Mouse (Mus musculus): ENCODE data around the gene Phlpp2.
A peak's percentile ranks its signal among the peaks of the same experiment; 100 is the strongest.

Gene Phlpp2

DNA sequence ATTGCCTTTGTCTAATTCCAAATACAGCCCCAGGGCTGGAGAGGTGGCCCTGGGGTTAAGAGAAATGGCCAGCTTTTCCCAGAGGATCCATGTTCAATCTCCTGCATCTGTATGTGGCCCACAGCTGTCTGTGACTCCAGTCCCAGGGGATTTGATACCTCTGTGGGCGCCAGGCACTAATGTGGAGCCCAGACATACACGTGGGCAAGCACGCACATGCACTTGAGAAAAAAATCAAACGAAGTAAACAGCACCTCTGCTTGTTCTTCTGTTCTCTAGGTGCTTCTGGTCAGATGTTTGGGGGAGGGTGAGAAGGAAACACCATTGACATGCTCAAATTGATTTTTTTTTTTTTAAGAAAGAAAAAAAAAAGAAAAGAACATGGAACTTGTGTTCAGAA is 95.8 kb downstream of the Phlpp2 start:
- DNase-seq, result no peak

GRCm38 (mm10) chr8:109968837-109969236 is 100.5 kb downstream of the Phlpp2 start:
- DNase-seq, result no peak

GRCm38 (mm10) chr8:109970323-109970722 is 102.0 kb downstream of the Phlpp2 start:
- peak; percentile 60 for DNase-seq

DNA sequence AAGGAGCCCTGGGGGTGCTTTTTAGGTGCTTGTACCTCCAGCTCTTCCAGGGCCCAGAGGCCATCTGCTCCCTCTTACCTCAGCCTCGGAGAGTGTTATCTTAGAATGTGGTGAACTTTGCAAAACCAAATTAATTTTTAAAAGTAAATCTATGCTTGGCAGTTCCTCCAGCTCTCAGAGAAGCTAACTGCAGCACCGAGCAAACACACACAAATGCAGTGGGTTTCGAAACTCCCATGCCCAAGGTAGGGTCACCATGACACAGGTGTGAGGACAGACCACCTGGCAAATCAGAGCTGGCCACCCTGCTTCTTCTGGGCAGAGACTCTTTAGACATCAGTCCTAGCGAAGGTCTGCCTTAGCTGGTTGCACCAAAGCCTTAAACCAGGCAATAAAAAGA is 104.6 kb downstream of the Phlpp2 start:
- DNase-seq, result no peak

DNA sequence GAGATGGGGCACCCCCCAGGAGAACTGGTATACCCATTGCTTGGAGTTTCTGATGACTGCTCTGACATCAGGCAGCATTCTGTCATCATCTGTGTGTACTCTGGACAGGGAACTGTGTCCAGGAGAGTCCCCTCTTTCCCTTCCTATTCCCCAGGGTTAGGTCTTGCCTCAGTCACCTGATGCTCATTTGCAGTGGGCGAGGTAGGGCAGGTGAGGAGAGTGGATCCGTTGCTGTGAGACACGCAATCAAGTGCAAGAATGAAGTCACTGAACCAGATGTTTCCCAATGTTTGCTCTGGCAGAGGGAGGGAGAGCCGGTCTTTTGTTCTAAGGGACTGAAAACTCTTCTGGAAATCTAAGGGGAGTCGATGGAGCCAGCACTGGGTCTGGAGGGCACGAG is 111.0 kb downstream of the Phlpp2 start:
- no peak for DNase-seq

GRCm38 (mm10) chr8:109982386-109983105 is 114.2 kb downstream of the Phlpp2 start:
- no peak for DNase-seq

GRCm38 (mm10) chr8:109983944-109984343 is 115.6 kb downstream of the Phlpp2 start:
- no peak for DNase-seq

DNA sequence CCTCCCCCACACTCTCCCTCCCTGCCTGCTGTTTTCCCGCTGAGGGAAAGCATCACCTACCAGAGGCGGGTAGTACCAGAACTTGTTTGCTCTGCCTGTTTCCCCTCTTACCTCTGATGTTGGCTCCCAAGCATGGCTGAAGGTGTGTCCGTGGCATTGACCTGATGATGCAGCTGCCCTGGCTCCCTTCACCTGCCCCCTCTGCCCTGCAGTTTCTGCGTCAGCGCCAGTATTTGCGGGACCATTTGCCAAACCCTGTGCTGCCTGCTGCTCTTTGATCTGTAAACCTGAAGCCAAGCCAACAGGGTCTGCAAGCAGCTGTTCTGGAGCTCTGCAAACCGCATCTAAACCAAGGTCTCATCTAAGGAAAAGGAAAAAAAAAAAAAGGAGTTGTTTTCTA is 118.0 kb downstream of the Phlpp2 start:
- DNase-seq, result no peak

GRCm38 (mm10) chr8:109987776-109988175 is 119.4 kb downstream of the Phlpp2 start:
- no peak for DNase-seq

- DNase-seq, result no peak
Observed at GRCm38 (mm10) chr8:109989151-109989550, 120.8 kb downstream of the Phlpp2 start.

DNA sequence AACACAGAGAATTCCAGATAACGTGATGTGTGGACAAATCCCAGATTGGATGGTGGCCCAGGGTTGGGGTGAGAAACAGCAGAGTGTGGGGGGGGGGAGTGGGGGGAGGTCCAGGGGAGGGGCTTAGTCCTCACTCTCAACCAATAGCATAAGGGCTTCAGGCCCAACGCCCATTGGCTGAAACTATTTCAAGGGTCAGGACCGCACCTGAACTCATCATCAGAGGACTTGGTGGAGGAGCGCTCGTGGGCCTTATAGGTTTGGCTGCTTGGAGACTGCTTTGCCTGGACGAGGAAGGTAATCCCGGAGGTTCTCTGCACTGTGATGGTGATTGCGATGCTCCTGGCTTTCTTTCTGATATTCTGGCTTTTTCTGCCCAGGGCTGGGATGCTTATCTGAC is 121.9 kb downstream of the Phlpp2 start, which contains the start of gene Tat:
Tat (plus strand) TSS at position 214 of the 400 bp plus-strand sequence.
- DNase-seq, result no peak

DNA sequence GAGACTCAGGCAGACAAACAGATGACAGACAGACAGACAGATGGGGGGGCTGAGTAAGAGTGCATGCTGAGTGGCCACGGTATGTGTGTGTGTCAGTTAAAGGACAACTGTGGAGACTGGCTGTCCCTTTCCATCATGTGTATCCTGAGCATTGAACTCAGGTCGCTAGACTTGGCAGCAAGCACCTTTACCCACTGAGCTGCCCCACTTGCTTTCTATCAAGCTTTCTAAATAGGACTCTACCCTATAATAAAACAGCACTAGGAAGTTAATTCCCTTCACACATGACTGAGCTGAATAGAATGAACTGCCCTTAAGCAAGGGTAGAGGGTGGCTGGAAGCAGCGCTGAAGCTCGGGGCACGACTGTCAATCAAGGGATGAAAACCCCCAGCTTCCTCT is 123.8 kb downstream of the Phlpp2 start:
- no peak for DNase-seq

GRCm38 (mm10) chr8:109992951-109993350 is 124.6 kb downstream of the Phlpp2 start:
- DNase-seq, result no peak

All from cerebellum, adult 9-10 months (tissue).